Mouse (Mus musculus): Measurements from ENCODE around the gene Pias4.
"Not testable (repeated sequence)": the region's sequence is repeated elsewhere in the genome, so short reads cannot be mapped to it uniquely, and the experiment has no call there.

Pias4 gene

DNA sequence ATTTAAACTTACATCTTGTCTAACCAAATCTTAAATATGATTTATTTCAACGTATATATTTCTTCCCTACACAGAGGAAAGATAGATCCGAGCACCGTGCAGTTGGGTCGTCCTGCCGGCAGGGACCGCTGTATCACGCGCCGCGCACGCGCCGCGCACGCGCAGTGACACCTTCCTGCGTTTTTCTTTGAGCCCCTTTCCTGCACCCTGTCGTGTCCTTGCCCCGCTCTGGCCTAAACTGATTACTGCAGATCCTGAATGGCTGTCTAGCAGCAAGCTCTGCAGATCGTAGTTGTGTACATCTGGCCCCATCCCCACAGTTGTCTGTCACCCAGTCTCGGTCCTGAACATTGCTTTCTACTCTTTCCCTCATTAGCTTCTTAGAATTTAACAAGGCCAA is 5.4 kb upstream of the Pias4 start:
- peak; percentile 67 for DNase-seq (ENCODE audit: extremely low spot score, low read depth, low spot score)

- not testable (repeated sequence) for DNase-seq (ENCODE audit: extremely low spot score, low read depth, low spot score)
These were observed 1.7 kb upstream of the Pias4 start for GRCm38 (mm10) chr10:81169411-81169900.

GRCm38 (mm10) chr10:81168521-81169244 is 960 bp upstream of the Pias4 start:
- no peak for DNase-seq (ENCODE audit: extremely low spot score, low read depth, low spot score)

DNA sequence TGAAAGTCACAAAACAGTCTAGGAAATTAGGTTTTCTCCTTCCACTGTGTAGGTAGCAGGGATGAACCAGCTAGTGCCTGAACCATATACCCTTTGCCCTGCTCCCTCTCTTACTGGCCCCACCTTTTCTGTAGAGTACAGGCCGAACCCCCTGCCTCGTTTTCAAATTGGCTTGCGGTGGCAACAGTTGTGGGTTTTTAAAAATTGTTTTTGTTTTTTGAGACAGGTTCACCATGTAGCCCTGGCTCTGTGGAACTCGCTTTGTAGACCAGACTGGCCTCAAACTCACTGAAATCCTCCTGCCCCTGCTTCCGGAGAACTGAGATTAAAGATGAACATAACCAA is 336 bp upstream of the Pias4 start:
- DNase-seq (ENCODE audit: extremely low spot score, low read depth, low spot score): no peak

GRCm38 (mm10) chr10:81165118-81165517 is 2.6 kb downstream of the Pias4 start:
- DNase-seq (ENCODE audit: extremely low spot score, low read depth, low spot score): no peak

DNA sequence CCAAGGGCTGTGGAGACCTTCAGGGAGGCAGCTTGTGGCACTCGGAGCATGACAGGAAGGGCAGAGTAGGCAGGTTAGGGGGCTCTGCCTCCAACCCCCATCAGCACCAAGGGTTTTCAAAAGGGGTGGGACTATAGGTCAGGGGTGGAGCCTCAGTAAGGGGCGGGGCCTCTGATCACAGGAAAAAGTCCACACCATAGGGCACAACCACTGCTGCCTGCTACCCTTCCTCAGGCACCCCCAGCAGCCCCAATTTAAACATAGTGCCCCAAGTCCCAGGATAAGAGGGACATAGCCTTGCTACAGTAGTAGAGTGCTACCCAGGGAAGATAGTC is 5.4 kb downstream of the Pias4 start:
- DNase-seq (ENCODE audit: extremely low spot score, low read depth, low spot score): no peak

- no peak for DNase-seq (ENCODE audit: extremely low spot score, low read depth, low spot score)
These were observed 6.0 kb downstream of the Pias4 start for GRCm38 (mm10) chr10:81161602-81162317.

DNA sequence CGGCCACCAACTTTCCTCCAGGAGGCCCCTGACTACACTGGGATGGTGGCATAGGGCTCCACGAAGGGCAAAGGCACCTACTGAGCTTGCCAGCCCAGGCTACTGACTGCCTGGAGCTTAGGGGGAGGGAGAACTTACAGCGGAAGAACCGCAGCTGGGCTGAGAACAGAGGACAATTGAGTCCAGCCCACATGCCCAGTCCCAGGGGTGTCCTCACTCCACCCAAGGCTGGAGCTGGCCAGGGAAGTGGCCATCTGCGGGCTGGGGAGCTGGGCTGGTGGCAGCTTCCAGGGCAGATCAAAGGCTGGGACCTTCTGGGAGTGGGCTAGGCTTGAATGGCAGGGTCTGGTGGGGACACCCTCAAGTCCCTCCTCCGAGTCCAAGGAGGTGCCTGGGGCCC is 13.0 kb downstream of the Pias4 start:
- no peak for DNase-seq (ENCODE audit: extremely low spot score, low read depth, low spot score)

GRCm38 (mm10) chr10:81154313-81154712 is 13.4 kb downstream of the Pias4 start:
- no peak for DNase-seq (ENCODE audit: extremely low spot score, low read depth, low spot score)

- DNase-seq (ENCODE audit: extremely low spot score, low read depth, low spot score): no peak
These were observed 15.1 kb downstream of the Pias4 start for GRCm38 (mm10) chr10:81152609-81153008.

DNA sequence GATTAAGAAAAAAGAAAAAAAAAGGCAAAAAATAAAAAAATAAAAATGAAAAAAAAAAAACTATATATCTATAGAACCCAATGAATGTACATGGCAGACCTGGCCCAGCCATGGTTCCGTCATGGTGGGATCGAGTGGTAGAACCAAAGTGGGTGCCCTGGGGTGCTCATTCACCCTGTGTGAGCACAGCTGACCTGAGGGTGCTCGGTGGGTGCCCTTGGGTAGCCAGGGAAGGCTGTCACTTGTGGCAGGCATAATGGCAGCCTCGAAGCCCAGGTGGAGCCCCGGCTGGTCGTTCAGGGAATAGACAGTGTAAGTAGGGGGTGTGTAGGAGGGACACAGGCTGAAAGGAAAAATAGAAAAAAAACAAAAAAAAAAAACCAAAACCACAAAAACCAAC is 16.5 kb downstream of the Pias4 start:
- DNase-seq (ENCODE audit: extremely low spot score, low read depth, low spot score): no peak

DNA sequence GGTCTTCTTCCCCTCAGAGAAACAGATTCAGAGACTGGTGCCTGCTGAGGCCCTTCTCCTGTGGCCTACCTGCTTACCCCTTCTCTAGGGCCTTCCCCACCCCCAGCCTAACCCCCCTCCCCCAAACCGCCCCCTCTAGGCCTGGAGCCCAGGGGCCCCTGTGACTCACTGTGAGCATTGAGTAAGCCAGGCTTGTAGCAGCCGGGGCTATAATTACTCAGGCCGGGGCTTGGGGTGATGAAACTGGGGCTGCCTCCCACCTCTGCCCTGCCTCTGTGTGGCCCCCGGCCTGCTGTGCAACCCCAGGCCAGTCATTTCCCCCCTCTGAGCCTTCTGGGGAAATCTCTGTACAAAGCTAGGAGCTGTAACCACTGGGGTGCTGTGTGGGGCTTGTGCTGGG is 21.4 kb downstream of the Pias4 start:
- no peak for DNase-seq (ENCODE audit: extremely low spot score, low read depth, low spot score)

DNA sequence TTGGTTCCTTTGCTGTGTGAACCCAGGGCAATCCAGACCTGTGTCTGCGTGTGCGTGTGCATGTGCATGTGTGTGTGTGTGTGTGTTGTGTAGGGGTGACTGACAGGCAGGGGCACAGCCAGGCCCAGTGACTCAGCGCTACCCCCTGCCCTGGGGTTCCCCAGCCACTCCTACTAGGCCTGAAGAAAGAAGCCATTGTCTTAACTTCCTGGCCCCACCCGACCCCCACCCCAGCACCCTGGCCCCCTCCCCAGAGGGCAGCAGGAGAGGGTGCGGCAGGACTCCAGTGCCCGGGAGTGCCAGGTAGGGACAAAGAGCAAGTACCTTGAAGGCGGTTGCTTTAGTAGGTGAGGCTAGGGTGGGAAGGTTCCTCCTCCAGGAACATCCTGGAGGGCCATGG is 21.9 kb downstream of the Pias4 start:
- no peak for DNase-seq (ENCODE audit: extremely low spot score, low read depth, low spot score)

- no peak for DNase-seq (ENCODE audit: extremely low spot score, low read depth, low spot score)
These were observed 22.4 kb downstream of the Pias4 start for GRCm38 (mm10) chr10:81145307-81145706.

GRCm38 (mm10) chr10:81144667-81145066 is 23.1 kb downstream of the Pias4 start:
- DNase-seq (ENCODE audit: extremely low spot score, low read depth, low spot score): no peak

DNA sequence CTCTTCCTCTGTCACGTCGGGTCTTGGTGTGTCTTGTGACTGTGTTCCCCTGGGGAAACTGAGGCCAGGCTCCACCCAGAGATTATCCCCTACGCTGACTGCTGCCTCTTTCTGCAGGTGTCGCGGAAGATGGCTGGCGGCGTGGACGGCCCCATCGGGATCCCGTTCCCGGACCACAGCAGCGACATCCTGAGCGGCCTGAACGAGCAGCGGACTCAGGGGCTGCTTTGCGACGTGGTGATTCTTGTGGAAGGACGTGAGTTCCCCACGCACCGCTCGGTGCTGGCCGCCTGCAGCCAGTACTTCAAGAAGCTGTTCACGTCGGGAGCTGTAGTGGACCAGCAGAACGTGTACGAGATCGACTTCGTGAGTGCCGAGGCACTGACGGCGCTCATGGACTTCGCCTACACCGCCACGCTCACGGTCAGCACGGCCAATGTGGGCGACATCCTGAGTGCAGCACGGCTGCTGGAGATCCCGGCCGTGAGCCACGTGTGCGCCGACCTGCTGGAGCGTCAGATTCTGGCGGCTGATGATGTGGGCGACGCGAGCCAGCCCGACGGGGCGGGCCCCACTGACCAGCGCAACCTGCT is 23.8 kb downstream of the Pias4 start:
- no peak for DNase-seq (ENCODE audit: extremely low spot score, low read depth, low spot score)

- no peak for DNase-seq (ENCODE audit: extremely low spot score, low read depth, low spot score)
These were observed 24.5 kb downstream of the Pias4 start for GRCm38 (mm10) chr10:81143157-81143633.

GRCm38 (mm10) chr10:81142551-81142981 is 25.2 kb downstream of the Pias4 start:
- DNase-seq (ENCODE audit: extremely low spot score, low read depth, low spot score): no peak

- no peak for DNase-seq (ENCODE audit: extremely low spot score, low read depth, low spot score)
These were observed 26.1 kb downstream of the Pias4 start for GRCm38 (mm10) chr10:81141455-81142210.

- no peak for DNase-seq (ENCODE audit: extremely low spot score, low read depth, low spot score)
These were observed 26.8 kb downstream of the Pias4 start for GRCm38 (mm10) chr10:81140717-81141454.

GRCm38 (mm10) chr10:81140005-81140404 is 27.7 kb downstream of the Pias4 start:
- no peak for DNase-seq (ENCODE audit: extremely low spot score, low read depth, low spot score)
